Mouse (Mus musculus) splenic B cell, adult 2 months (primary cell): ENCODE measurements around the gene Prnp.

Experiments
- DNase-seq: peaks from one replicate; pipeline ENCODE4 v3.0.0-alpha.2; 2011; ENCODE audit warnings: low read depth, low spot score
- H3K27me3 ChIP-seq: 2 replicates; pipeline ENCODE4 v1.6.1; 2012; ENCODE audit warnings: mild to moderate bottlenecking, low read length, moderate library complexity, mixed read lengths; ENCODE audit not compliant: control insufficient read depth, poor library complexity, insufficient read depth, severe bottlenecking
- H3K36me3 ChIP-seq: 2 replicates; pipeline ENCODE4 v1.6.1; 2012; ENCODE audit warnings: mild to moderate bottlenecking, low read length, moderate library complexity, mixed read lengths; ENCODE audit not compliant: control insufficient read depth, poor library complexity, insufficient read depth, severe bottlenecking

Gene Prnp

GRCm38 (mm10) chr2:131933013-131933412, 23.3 kb downstream of the Prnp start:
- H3K36me3 ChIP-seq: no peaks in the 10 kb centered on the region

GRCm38 (mm10) chr2:131933598-131933997, 23.9 kb downstream of the Prnp start:
- H3K27me3 ChIP-seq: no peaks in the 10 kb centered on the region

More at GRCm38 (mm10) chr2:131933013-131933412, 23.3 kb downstream of the Prnp start:
- H3K27me3 ChIP-seq: no peaks in the 10 kb centered on the region
- DNase-seq: no peak

GRCm38 (mm10) chr2:131934243-131934642, 24.5 kb downstream of the Prnp start:
- H3K36me3 ChIP-seq: no peaks in the 10 kb centered on the region
- H3K27me3 ChIP-seq: no peaks in the 10 kb centered on the region
- DNase-seq: no peak

More at GRCm38 (mm10) chr2:131933598-131933997, 23.9 kb downstream of the Prnp start:
- H3K36me3 ChIP-seq: no peaks in the 10 kb centered on the region
- no peak for DNase-seq

GRCm38 (mm10) chr2:131935390-131936105, 25.8 kb downstream of the Prnp start:
- Histone ChIP-seq H3K27me3 (no peaks in the 10 kb centered on the region), H3K36me3 (no peaks in the 10 kb centered on the region)
- no peak for DNase-seq

GRCm38 (mm10) chr2:131936410-131936809, 26.7 kb downstream of the Prnp start:
- no peaks in the 10 kb centered on the region for H3K27me3 ChIP-seq
- H3K36me3 ChIP-seq: no peaks in the 10 kb centered on the region
- no peak for DNase-seq

GRCm38 (mm10) chr2:131939404-131940111, 29.8 kb downstream of the Prnp start:
- H3K27me3 ChIP-seq: no peaks in the 10 kb centered on the region
- no peaks in the 10 kb centered on the region for H3K36me3 ChIP-seq
- peak; percentile 78 for DNase-seq

GRCm38 (mm10) chr2:131940506-131940905, 30.8 kb downstream of the Prnp start:
- DNase-seq: no peak
- no peaks in the 10 kb centered on the region for H3K36me3 ChIP-seq
- H3K27me3 ChIP-seq: no peaks in the 10 kb centered on the region

GRCm38 (mm10) chr2:131941501-131941900, 31.8 kb downstream of the Prnp start:
- no peaks in the 10 kb centered on the region for H3K36me3 ChIP-seq
- no peaks in the 10 kb centered on the region for H3K27me3 ChIP-seq
- DNase-seq: no peak

- Histone ChIP-seq H3K27me3 (no peaks in the 10 kb centered on the region), H3K36me3 (no peaks in the 10 kb centered on the region)
- no peak for DNase-seq
Measured at GRCm38 (mm10) chr2:131944370-131944769, 34.6 kb downstream of the Prnp start.

- H3K36me3 ChIP-seq: no peaks in the 10 kb centered on the region
- H3K27me3 ChIP-seq: no peaks in the 10 kb centered on the region
- DNase-seq: no peak
Measured at GRCm38 (mm10) chr2:131945225-131945624, 35.5 kb downstream of the Prnp start.

GRCm38 (mm10) chr2:131945765-131946164, 36.0 kb downstream of the Prnp start:
- H3K36me3 ChIP-seq: no peaks in the 10 kb centered on the region
- no peak for DNase-seq
- H3K27me3 ChIP-seq: no peaks in the 10 kb centered on the region

GRCm38 (mm10) chr2:131946351-131946750, 36.6 kb downstream of the Prnp start:
- no peak for DNase-seq
- no peaks in the 10 kb centered on the region for H3K27me3 ChIP-seq
- no peaks in the 10 kb centered on the region for H3K36me3 ChIP-seq

GRCm38 (mm10) chr2:131948156-131948555, 38.4 kb downstream of the Prnp start:
- no peaks in the 10 kb centered on the region for H3K36me3 ChIP-seq
- H3K27me3 ChIP-seq: no peaks in the 10 kb centered on the region
- DNase-seq: no peak

- H3K27me3 ChIP-seq: no peaks in the 10 kb centered on the region
- H3K36me3 ChIP-seq: no peaks in the 10 kb centered on the region
- DNase-seq: no peak
Measured at GRCm38 (mm10) chr2:131948916-131949639, 39.4 kb downstream of the Prnp start.
